Mouse (Mus musculus) cortical plate, adult 2 months (tissue): ENCODE measurements around the gene Suclg1. TPM values are rescaled to one million over a fixed set of nuclear protein-coding genes. Genes with fewer than 3 reads are reported as not detected.

Source experiments
- H3K27ac ChIP-seq: fragments of 200-500 bp; 2 replicates; pipeline ENCODE4 v1.5.1; 2012; ENCODE audit warnings: low read length, control low read depth, inconsistent platforms; ENCODE audit not compliant: insufficient read depth
- H3K4me1 ChIP-seq: fragments of 200-500 bp; 2 replicates; pipeline ENCODE4 v1.6.1; 2011; ENCODE audit warnings: low read length; ENCODE audit not compliant: control insufficient read depth, insufficient read depth
- H3K4me3 ChIP-seq: fragments of 200-500 bp; 2 replicates; pipeline ENCODE4 v1.5.1; 2011; ENCODE audit warnings: mild to moderate bottlenecking, low read length, control low read depth; ENCODE audit not compliant: insufficient read depth
- CTCF ChIP-seq: fragments of 200-500 bp; IDR thresholded peaks from 2 replicates; pipeline ENCODE4 v1.5.1; 2011; ENCODE audit warnings: mild to moderate bottlenecking, control low read depth, low read length; ENCODE audit not compliant: insufficient read depth; ENCODE audit errors: extremely low read depth
- POLR2A ChIP-seq: fragments of 200-500 bp; IDR thresholded peaks from 2 replicates; pipeline ENCODE4 v1.6.1; 2011; ENCODE audit warnings: mild to moderate bottlenecking, low read length, control low read depth; ENCODE audit not compliant: insufficient read depth; ENCODE audit errors: extremely low read depth
- polyA plus RNA-seq: library from polyadenylated mRNA; depleted of rRNA; stranded (reverse); fragments of >200 nt; gene quantifications from 2 replicates; pipeline ENCODE4 v1.2.3, GENCODE M21; 2012

Gene Suclg1
- polyA plus RNA-seq, 1 experiment: 133 TPM

DNA sequence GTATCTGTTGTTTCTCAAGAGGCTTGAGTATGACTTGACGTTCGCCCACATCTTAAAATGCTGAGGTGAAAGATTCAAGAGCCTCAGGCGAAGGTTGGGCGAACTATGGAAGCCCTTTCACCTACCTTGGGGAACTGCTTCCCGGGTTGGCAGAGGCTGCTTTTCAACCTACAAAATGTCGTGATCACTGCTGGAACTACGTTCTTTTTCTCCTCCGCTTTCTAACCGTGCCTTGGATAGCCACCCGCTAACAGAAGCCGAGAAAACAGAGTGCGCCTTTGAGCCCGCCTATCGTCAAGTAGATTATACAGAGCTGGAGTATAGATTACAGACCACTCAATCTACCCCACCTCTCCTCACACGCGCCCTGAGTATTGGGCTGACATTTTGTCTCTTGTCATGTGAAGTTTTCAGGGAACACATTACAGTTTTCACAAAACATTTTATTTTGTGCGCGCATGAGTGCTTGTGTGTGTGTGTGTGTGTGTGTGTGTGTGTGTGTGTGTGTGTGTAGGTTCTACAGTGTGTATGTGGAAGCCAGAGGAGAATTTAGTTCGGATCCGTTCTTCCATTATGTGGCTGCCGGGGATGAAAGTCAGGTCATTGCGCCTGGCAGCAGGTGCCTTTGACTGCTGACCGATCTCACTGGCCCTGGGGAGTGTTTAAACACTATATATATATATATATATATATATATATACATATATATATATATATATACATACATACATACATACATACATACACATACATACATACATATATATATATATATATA lies 26.0 kb upstream of the Suclg1 start:
- no peaks in the 10 kb centered on the region for H3K4me1 ChIP-seq
- peak overlapping the region; percentile 36 for H3K4me3 ChIP-seq
- no peak overlapping the region; the same call in 1 of the 2 replicates for H3K27ac ChIP-seq
- no peak for TF ChIP-seq POLR2A
- TF ChIP-seq CTCF: no peak

DNA sequence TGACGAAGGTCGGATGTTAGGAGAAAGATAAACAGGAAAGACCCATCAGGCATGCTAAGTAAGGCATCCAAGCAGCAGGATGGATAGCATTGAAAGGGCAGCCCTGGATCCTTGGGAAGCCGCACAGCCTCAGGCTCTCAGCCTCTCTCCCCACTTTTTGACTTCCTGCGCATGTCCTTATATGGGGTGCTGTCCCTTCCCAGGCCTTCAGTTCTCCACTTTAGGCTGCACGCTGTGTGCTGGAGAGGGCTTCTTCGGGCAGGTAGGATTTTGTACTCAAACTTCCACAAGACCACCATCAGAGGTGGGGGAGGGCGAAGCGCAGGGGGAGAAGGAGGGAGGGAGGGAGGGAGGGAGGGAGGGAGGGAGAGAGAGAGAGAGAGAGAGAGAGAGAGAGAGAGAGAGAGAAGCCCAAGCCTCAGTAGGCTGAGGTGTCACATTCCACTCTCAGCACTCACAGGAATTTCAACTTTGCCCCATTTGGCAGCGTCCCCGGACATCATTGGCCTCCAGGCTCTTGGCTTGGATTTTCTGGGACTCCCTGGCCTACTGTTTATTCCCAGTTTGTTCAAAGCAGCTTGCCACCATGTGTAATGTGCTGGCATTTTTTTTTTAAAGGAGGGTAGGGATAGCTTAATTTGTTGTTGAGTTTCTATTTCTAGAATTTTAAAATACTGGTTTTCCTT lies 25.2 kb upstream of the Suclg1 start:
- H3K27ac ChIP-seq: no peak overlapping the region
- no peak for TF ChIP-seq POLR2A
- H3K4me3 ChIP-seq: no peak overlapping the region
- H3K4me1 ChIP-seq: no peaks in the 10 kb centered on the region

DNA sequence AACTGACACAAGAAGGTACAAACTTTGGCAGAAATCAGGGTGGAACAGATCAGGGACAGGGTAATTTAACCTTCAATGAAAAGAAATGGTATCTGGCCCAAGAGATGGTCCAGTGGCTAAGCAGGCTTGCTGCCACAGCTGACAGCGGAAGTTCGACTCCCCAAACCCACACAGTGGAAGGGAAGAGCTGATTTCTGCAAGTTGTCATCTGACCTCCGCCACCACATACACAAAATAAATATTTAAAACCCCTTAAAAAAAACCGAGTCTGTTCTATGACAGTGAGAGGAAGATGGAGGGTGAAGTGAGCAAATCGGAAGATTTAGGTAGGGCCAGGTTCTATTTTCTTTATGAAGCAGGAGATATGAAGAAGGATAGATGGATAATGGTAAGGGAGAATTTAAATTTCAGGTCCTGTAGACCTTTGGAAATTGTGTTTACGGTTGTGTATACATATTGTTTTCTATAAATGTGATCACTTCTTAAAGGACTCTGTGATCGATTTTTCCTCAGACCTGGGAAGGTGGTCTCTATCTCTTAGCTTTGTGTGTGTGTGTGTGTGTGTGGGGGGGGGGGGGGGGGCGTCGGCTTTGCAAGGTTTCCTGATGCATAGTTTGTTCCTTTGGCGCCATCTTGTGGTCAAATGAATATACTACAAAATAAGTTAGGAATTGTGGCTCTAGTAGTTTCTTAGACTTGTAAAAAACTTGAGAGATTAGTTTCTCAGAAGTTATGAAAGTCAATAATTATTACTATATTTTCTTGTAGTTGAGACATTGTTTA lies 20.6 kb upstream of the Suclg1 start:
- H3K27ac ChIP-seq: no peak overlapping the region
- no peak overlapping the region for H3K4me3 ChIP-seq
- H3K4me1 ChIP-seq: no peaks in the 10 kb centered on the region
- no peak for TF ChIP-seq CTCF
- TF ChIP-seq POLR2A: no peak

DNA sequence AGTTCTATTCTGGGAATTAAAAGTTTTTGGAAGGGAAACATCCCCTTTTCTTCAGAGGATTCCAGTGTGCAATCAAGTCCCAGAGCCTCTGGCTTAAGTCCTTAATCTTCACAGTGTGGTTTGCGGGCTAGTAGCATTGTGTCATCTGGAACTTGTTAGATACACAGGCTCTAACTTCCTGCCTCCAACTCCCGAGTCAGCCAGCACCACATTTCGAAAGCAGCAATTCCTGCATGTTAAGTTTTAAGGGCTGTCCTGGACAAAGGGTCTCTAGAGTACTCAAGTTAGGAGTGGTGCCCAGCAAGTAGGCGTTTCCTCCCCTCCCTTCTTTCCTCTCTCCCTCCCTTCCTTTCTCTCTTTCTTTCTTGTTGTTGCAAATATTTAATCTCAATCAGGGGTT lies 19.8 kb upstream of the Suclg1 start:
- no peak overlapping the region for H3K27ac ChIP-seq
- TF ChIP-seq CTCF (no peak), POLR2A (no peak)
- H3K4me1 ChIP-seq: no peaks in the 10 kb centered on the region
- H3K4me3 ChIP-seq: no peak overlapping the region

DNA sequence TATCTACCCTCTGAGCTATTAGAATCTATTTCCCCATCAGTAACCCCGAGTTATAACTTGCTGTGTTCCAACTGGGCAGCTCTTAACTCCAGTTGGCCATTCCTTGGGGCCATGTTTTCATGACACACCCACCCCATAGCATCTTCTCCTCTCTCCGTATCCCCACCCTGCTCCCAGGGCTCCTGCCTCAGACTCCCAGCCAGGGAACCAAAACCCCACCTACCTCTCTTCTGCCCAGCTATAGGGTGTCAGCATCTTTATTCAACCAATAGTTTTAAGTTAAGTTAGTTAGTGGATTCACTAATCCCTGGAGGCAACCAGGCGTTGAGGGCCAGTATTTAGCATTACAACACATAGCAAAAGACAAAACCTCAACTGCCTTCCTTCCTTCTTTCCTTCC lies 19.3 kb upstream of the Suclg1 start:
- H3K27ac ChIP-seq: no peak overlapping the region
- TF ChIP-seq POLR2A (no peak), CTCF (no peak)

DNA sequence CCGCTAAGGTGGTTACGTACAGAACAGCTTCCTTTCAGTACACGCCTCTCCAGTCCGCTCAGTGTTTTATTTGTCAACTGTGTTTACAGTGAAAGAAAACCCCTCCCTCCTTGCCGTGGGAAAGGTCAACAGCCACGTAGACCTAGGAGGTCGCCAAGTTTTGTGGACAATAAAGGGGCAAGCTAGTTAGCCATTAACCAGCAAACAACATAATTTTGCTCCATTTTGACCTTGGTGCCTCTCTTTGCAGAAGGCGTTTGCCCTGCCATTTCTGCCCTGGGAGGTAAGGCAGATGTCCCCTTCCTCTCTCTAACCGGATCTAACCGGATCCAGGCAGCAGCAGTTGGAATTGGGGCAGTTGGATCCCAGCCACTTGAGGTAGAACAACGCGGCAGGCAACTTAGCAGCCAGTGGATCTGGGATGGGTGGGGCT lies 16.0 kb upstream of the Suclg1 start:
- no peak overlapping the region for H3K27ac ChIP-seq
- no peaks in the 10 kb centered on the region for H3K4me1 ChIP-seq
- no peak for TF ChIP-seq CTCF
- no peak overlapping the region for H3K4me3 ChIP-seq

More for the DNA sequence above, 19.3 kb upstream of the Suclg1 start:
- Histone ChIP-seq H3K4me1 (no peaks in the 10 kb centered on the region), H3K4me3 (no peak overlapping the region)

DNA sequence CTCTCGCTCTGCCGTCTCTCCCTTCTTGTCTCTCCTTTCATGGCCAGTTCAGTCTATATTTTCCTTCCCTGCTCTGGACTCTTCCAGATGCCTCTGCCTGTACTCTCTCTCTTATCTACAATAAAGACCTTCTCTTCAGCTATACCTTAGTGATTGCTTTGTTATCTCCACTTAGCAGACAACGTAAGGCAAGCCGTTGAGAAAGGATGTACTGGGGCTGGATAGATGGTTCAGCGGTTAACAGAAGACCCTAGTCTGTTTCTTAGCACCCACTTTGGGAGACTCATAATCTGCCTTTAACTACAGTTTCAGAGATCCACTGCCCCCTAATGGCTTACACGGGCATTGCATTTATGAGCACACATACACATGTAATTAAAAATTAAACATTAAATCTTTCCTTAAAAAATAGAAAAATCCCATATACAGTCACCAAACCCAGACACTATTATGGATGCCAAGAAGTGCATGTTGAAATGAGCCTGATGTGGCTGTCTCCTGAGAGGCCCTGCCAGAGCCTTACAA lies 14.9 kb upstream of the Suclg1 start:
- H3K27ac ChIP-seq: no peak overlapping the region
- no peak overlapping the region for H3K4me3 ChIP-seq
- no peaks in the 10 kb centered on the region for H3K4me1 ChIP-seq
- TF ChIP-seq CTCF: no peak
- TF ChIP-seq POLR2A: no peak

DNA sequence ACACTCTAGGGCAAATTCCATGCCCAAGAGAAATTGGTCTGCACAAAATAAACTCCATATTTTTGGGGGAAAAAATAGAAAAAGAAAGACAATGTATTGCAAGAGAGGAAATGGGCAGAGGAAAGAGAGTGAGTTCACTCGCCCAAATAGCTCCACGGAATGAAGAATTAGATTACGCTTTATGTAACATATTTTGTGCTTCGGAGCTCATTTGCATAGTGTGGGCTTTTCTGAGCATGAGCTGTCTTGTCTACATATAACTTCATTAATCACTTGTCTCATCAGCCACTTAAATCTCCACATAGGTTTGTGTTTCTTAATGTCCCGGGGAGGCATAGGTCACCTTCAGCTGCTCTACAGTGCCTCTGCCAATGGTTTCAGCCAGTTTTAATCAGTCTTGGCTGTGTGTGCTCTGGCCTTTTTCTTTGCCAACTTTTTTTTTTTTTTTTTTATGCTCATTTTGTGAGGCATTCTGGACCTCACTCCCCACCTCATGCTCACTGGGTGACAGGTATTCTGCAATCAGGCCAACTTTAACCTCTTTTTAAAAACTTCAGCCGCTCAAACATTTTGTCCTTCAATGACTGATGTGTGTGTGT lies 13.8 kb upstream of the Suclg1 start:
- no peak overlapping the region for H3K4me3 ChIP-seq
- no peaks in the 10 kb centered on the region for H3K4me1 ChIP-seq
- no peak for TF ChIP-seq CTCF
- TF ChIP-seq POLR2A: no peak
- no peak overlapping the region for H3K27ac ChIP-seq

DNA sequence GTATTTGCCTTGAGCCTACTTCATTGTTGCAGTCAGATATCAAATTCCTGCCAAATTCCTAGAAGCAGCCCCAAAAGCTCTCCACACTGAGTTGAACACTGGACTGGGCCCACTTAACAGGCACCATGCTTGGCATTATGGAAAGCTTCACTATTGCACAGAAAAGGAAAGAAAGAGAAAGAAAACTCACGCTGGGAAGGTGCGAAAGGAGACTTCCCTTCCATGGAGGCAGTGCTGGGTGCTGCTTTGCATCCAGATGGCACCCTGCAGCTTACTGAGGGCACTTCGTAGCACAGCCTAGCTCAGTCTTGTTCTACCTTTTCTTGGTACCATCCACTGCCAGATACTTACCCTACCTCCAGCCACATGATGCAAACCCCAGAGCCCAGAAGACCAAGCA lies 12.5 kb upstream of the Suclg1 start:
- no peak overlapping the region for H3K27ac ChIP-seq
- H3K4me3 ChIP-seq: no peak overlapping the region
- no peak for TF ChIP-seq POLR2A
- no peak for TF ChIP-seq CTCF
- no peaks in the 10 kb centered on the region for H3K4me1 ChIP-seq
